Mouse (Mus musculus) MEL (cell line): ENCODE results near the gene Rab4b. TPM values are rescaled to one million over a fixed set of nuclear protein-coding genes. Genes with fewer than 3 reads are reported as not detected.

Experiments
- DNase-seq: peaks from one replicate; pipeline ENCODE4 v3.0.0; 2011; ENCODE audit warnings: low read depth, low spot score
- H3K27ac ChIP-seq: 2 replicates; pipeline ENCODE4 v1.5.1; 2012; ENCODE audit warnings: low read depth, mild to moderate bottlenecking, control low read depth, low read length, moderate library complexity; ENCODE audit not compliant: control insufficient read depth
- H3K27me3 ChIP-seq, 2 experiments: fragments of 150-350 bp in 1 of 2; sonication (generic) in 1 of 2; 2 replicates each; pipeline ENCODE4 v1.6.1; 2012; ENCODE audit warnings: low read length in 2 of 2, mild to moderate bottlenecking in 2 of 2, improper control_type of control experiment in 1 of 2, moderate library complexity in 1 of 2; ENCODE audit not compliant: insufficient read depth in 2 of 2, control insufficient read depth in 1 of 2
- H3K36me3 ChIP-seq, 2 experiments: 2 replicates each; pipeline ENCODE4 v1.6.1; 2012 to 2014; ENCODE audit warnings: low read length in 2 of 2, improper control_type of control experiment in 1 of 2, inconsistent platforms in 1 of 2, mild to moderate bottlenecking in 1 of 2; ENCODE audit not compliant: insufficient read depth in 2 of 2, control insufficient read depth in 1 of 2
- H3K4me1 ChIP-seq, 2 experiments: fragments of 150-350 bp in 1 of 2; sonication (generic) in 1 of 2; 2 replicates each; pipeline ENCODE4 v1.6.1; 2012; ENCODE audit warnings: low read length in 2 of 2, improper control_type of control experiment in 1 of 2, mild to moderate bottlenecking in 1 of 2; ENCODE audit not compliant: insufficient read depth in 2 of 2, control insufficient read depth in 1 of 2
- H3K4me3 ChIP-seq, 2 experiments: fragments of 150-350 bp in 1 of 2; sonication (generic) in 1 of 2; 2 replicates each; pipeline ENCODE4 v1.5.1; 2012; ENCODE audit warnings: low read depth in 2 of 2, low read length in 2 of 2, mild to moderate bottlenecking in 2 of 2, moderate library complexity in 2 of 2, control low read depth in 1 of 2, improper control_type of control experiment in 1 of 2; ENCODE audit not compliant: control insufficient read depth in 1 of 2, insufficient read depth in 1 of 2
- H3K79me2 ChIP-seq: 2 replicates; pipeline ENCODE4 v1.6.1; 2012; ENCODE audit warnings: mild to moderate bottlenecking, low read length, moderate library complexity; ENCODE audit not compliant: control insufficient read depth, poor library complexity, insufficient read depth
- H3K9ac ChIP-seq: 2 replicates; pipeline ENCODE4 v1.6.1; 2012; ENCODE audit warnings: low read depth, mild to moderate bottlenecking, control low read depth, low read length, moderate library complexity; ENCODE audit not compliant: control insufficient read depth, poor library complexity, severe bottlenecking
- H3K9me3 ChIP-seq: fragments of 150-350 bp; sonication (generic); replicated peaks from 2 replicates; pipeline ENCODE4 v1.6.1; 2012; ENCODE audit warnings: mild to moderate bottlenecking, low read length, improper control_type of control experiment, moderate library complexity; ENCODE audit not compliant: insufficient read depth
- BHLHE40 ChIP-seq: IDR thresholded peaks from 2 replicates; pipeline ENCODE4 v1.6.1; 2012; ENCODE audit warnings: low read depth, mild to moderate bottlenecking, inconsistent platforms, low read length, improper control_type of control experiment, borderline replicate concordance
- CHD1 ChIP-seq: IDR thresholded peaks from 2 replicates; pipeline ENCODE4 v1.6.1; 2012; ENCODE audit warnings: low read depth, mild to moderate bottlenecking, inconsistent platforms, low read length, improper control_type of control experiment
- CTCF ChIP-seq, 3 experiments: IDR thresholded peaks in 2 of 3; conservative IDR thresholded peaks in 1 of 3; 2 replicates each; pipeline ENCODE4 v1.5.1; 2011 to 2012; ENCODE audit warnings: low read length in 3 of 3, low read depth in 2 of 3, mild to moderate bottlenecking in 2 of 3, improper control_type of control experiment in 1 of 3, inconsistent platforms in 1 of 3, mixed read lengths in 1 of 3, moderate library complexity in 1 of 3; ENCODE audit not compliant: control insufficient read depth in 1 of 3, insufficient read depth in 1 of 3, poor library complexity in 1 of 3, severe bottlenecking in 1 of 3
- ELF1 ChIP-seq: IDR thresholded peaks from 2 replicates; pipeline ENCODE4 v1.6.1; 2014; ENCODE audit warnings: low read depth, mild to moderate bottlenecking, inconsistent platforms, low read length, improper control_type of control experiment, moderate library complexity
- EP300 ChIP-seq, 2 experiments: IDR thresholded peaks; 2 replicates each; pipeline ENCODE4 v1.6.1; 2011; ENCODE audit warnings: improper control_type of control experiment in 2 of 2, low read length in 2 of 2, low read depth in 1 of 2, mild to moderate bottlenecking in 1 of 2
- ETS1 ChIP-seq: IDR thresholded peaks from 2 replicates; pipeline ENCODE4 v1.6.1; 2012; ENCODE audit warnings: low read depth, mild to moderate bottlenecking, inconsistent platforms, low read length, improper control_type of control experiment, moderate library complexity
- GABPA ChIP-seq: IDR thresholded peaks from 2 replicates; pipeline ENCODE4 v1.6.1; 2012; ENCODE audit warnings: low read depth, mild to moderate bottlenecking, inconsistent platforms, low read length, improper control_type of control experiment, moderate library complexity
- GATA1 ChIP-seq: IDR thresholded peaks from 2 replicates; pipeline ENCODE4 v1.6.1; 2011; ENCODE audit warnings: low read depth, low read length, improper control_type of control experiment
- HCFC1 ChIP-seq: IDR thresholded peaks from 2 replicates; pipeline ENCODE4 v1.6.1; 2012; ENCODE audit warnings: low read depth, mild to moderate bottlenecking, inconsistent platforms, low read length, improper control_type of control experiment, moderate library complexity
- JUND ChIP-seq: IDR thresholded peaks from 2 replicates; pipeline ENCODE4 v1.6.1; 2011; ENCODE audit warnings: low read depth, mild to moderate bottlenecking, improper control_type of control experiment, low read length
- KAT2A ChIP-seq: conservative IDR thresholded peaks from 2 replicates; pipeline ENCODE4 v1.6.1; 2012; ENCODE audit warnings: low read depth, low read length, improper control_type of control experiment, inconsistent platforms
- MAX ChIP-seq: IDR thresholded peaks from 2 replicates; pipeline ENCODE4 v1.6.1; 2011; ENCODE audit warnings: low read length, improper control_type of control experiment
- MEF2A ChIP-seq: IDR thresholded peaks from 2 replicates; pipeline ENCODE4 v1.6.1; 2014; ENCODE audit warnings: low read depth, mild to moderate bottlenecking, inconsistent platforms, low read length, improper control_type of control experiment; ENCODE audit not compliant: poor library complexity, insufficient replicate concordance, severe bottlenecking; ENCODE audit errors: extremely low read depth
- MXI1 ChIP-seq: IDR thresholded peaks from 2 replicates; pipeline ENCODE4 v1.6.1; 2011; ENCODE audit warnings: mild to moderate bottlenecking, low read depth, low read length, improper control_type of control experiment
- MYC ChIP-seq: IDR thresholded peaks from 2 replicates; pipeline ENCODE4 v1.6.1; 2011; ENCODE audit warnings: low read depth, mild to moderate bottlenecking, low read length, improper control_type of control experiment, moderate library complexity
- NELFE ChIP-seq: IDR thresholded peaks from 2 replicates; pipeline ENCODE4 v1.6.1; 2011; ENCODE audit warnings: low read depth, low read length, improper control_type of control experiment
- POLR2A ChIP-seq, 2 experiments: IDR thresholded peaks; 2 replicates each; pipeline ENCODE4 v1.6.1; 2011 to 2012; ENCODE audit warnings: low read length in 2 of 2, mild to moderate bottlenecking in 2 of 2, control low read depth in 1 of 2, improper control_type of control experiment in 1 of 2, low read depth in 1 of 2, moderate library complexity in 1 of 2; ENCODE audit not compliant: control insufficient read depth in 1 of 2, insufficient read depth in 1 of 2, poor library complexity in 1 of 2
- POLR2AphosphoS2 ChIP-seq: IDR thresholded peaks from 2 replicates; pipeline ENCODE4 v1.6.1; 2011; ENCODE audit warnings: low read length, improper control_type of control experiment
- POLR2AphosphoS5 ChIP-seq: IDR thresholded peaks from 2 replicates; pipeline ENCODE4 v1.6.1; 2012; ENCODE audit warnings: low read depth, borderline replicate concordance, mild to moderate bottlenecking, inconsistent platforms, low read length, moderate library complexity, mixed read lengths
- RAD21 ChIP-seq: IDR thresholded peaks from 2 replicates; pipeline ENCODE4 v1.6.1; 2011; ENCODE audit warnings: mild to moderate bottlenecking, low read depth, low read length, improper control_type of control experiment
- RCOR1 ChIP-seq: IDR thresholded peaks from 2 replicates; pipeline ENCODE4 v1.6.1; 2012; ENCODE audit warnings: low read depth, mild to moderate bottlenecking, inconsistent platforms, low read length, improper control_type of control experiment
- SIN3A ChIP-seq: IDR thresholded peaks from 2 replicates; pipeline ENCODE4 v1.6.1; 2012; ENCODE audit warnings: low read length, improper control_type of control experiment, inconsistent platforms
- SMC3 ChIP-seq: IDR thresholded peaks from 2 replicates; pipeline ENCODE4 v1.6.1; 2011; ENCODE audit warnings: low read depth, low read length, improper control_type of control experiment
- TAL1 ChIP-seq: IDR thresholded peaks from 2 replicates; pipeline ENCODE4 v1.6.1; 2012; ENCODE audit warnings: mild to moderate bottlenecking, inconsistent platforms, low read length, moderate library complexity, mixed read lengths
- TBP ChIP-seq: IDR thresholded peaks from 2 replicates; pipeline ENCODE4 v1.8.0; 2011; ENCODE audit warnings: low read depth, low read length, improper control_type of control experiment
- TCF12 ChIP-seq: IDR thresholded peaks from 2 replicates; pipeline ENCODE4 v1.6.1; 2014; ENCODE audit warnings: low read depth, mild to moderate bottlenecking, inconsistent platforms, low read length, improper control_type of control experiment, moderate library complexity
- USF1 ChIP-seq: IDR thresholded peaks from 2 replicates; pipeline ENCODE4 v1.6.1; 2014; ENCODE audit warnings: low read depth, mild to moderate bottlenecking, inconsistent platforms, low read length, improper control_type of control experiment, moderate library complexity
- USF2 ChIP-seq, 2 experiments: IDR thresholded peaks; 2 replicates each; pipeline ENCODE4 v1.6.1; 2011 to 2012; ENCODE audit warnings: improper control_type of control experiment in 2 of 2, low read length in 2 of 2, borderline replicate concordance in 1 of 2, inconsistent platforms in 1 of 2, low read depth in 1 of 2, mild to moderate bottlenecking in 1 of 2; ENCODE audit not compliant: insufficient read depth in 1 of 2
- ZMIZ1 ChIP-seq: IDR thresholded peaks from 2 replicates; pipeline ENCODE4 v1.6.1; 2012; ENCODE audit warnings: low read depth, mild to moderate bottlenecking, inconsistent platforms, low read length, improper control_type of control experiment, moderate library complexity
- polyA plus RNA-seq, 2 experiments: library from polyadenylated mRNA; stranded (reverse) in 1 of 2; unstranded in 1 of 2; fragments of >175 nt in 1 of 2; fragments of >200 nt in 1 of 2; gene quantifications; 2 replicates each; pipeline versions ENCODE4 v1.2.1 to v1.2.4; 2012; ENCODE audit warnings: low replicate concordance in 2 of 2, low read depth in 1 of 2; ENCODE audit not compliant: insufficient read length in 2 of 2, insufficient read depth in 1 of 2, missing spikeins in 1 of 2
- total RNA-seq: library from RNA; depleted of rRNA; stranded (reverse); fragments of 300-350 nt; gene quantifications from 2 replicates; pipeline ENCODE4 v1.2.3, GENCODE M21; 2012

Gene Rab4b
- total and polyA plus RNA-seq, 3 experiments: 6.7 to 32.6 TPM; not detected in 1

DNA sequence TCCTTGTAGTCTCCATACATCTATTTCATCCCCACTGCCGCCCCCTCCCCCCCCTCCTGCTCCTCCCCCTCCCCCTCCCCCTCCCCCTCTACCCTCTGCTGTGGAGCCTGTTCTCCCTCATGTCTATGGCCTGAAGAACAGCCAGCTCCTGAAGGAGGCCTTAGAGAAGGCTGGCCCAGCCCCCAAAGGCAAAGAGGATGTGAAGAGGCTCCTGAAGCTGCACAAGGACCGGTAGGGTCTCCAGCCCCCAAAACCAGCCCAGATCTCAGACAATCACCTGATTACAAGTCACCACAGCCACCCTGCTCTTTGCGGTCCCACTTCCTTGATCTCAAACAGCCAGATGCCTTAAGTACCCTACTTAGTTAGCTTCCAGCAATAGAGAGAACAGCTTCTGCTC, 18.4 kb upstream of the Rab4b start:
- DNase-seq: peak; percentile 14
- no peaks in the 10 kb centered on the region for H3K9me3 ChIP-seq
- peaks cover 13 to 16% of the 10 kb centered on the region in 2 experiments for H3K36me3 ChIP-seq
- TF ChIP-seq POLR2AphosphoS5 (no peak), MEF2A (no peak), BHLHE40 (no peak), RAD21 (no peak), KAT2A (no peak), MXI1 (no peak), MYC (no peak), TCF12 (no peak), GATA1 (no peak)
- H3K9ac ChIP-seq: no peak overlapping the region; the same call in 1 of the 2 replicates
- no peaks in the 10 kb centered on the region for H3K27me3 ChIP-seq
- H3K4me1 ChIP-seq: peaks cover 6 to 14% of the 10 kb centered on the region in 2 experiments; a peak in 3 of 4 replicates
- peaks cover 28% of the 10 kb centered on the region for H3K79me2 ChIP-seq
- H3K27ac ChIP-seq: no peak overlapping the region
- no peak overlapping the region for H3K4me3 ChIP-seq

DNA sequence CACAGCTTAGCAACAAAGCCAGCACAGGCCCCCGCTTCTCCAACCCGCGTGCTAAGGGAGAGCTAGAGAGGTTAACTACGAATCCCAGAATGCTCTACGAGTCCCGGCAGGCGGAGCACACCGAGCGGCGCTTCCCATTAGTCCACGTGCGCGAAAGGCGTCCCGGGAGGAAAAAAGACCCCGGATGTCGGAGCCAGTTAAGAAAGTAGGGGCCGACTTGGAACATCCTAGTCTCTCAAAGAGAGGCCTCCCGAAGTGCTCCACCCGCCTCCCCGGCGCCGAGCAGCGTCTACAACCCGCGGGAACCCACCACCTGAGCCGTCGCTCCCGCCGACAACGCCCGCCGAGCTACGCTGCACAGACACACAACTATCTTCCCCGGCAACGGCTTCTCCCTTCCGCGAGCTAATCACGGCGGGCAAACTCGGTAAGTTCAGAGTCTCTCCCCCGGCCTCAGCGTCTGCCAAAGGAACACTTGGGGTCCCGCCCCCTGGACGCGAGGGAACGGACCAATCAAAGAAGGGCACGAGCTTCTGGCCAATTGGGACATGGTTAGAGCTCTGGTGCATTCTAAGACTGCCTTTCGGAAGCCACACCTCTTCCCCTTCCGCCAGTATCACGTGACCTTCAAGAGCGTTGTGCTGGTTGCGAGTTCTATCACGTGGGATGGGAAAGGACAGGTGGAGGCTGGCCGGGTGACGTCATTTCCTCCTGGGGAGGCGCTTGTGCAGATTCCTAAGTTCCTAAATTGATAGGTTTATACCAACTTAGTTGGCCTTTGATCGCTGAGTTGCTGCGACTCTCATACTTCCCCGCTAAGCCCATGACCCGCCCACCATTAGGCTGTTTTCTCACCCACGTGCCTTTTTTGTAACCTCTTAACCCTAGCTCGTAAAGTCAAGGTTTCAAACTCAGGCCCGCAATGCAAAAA, 17.2 kb upstream of the Rab4b start, which contains the start of the genes BC024978 and Snrpa:
BC024978 (plus strand) TSS at position 101 of the 931 bp plus-strand sequence.
Snrpa (minus strand) TSS at position 591 of the 931 bp plus-strand sequence.
- Histone ChIP-seq H3K9me3 (no peaks in the 10 kb centered on the region), H3K4me1 (peaks cover 6 to 14% of the 10 kb centered on the region in 2 experiments; a peak in 3 of 4 replicates), H3K27ac (peak within 1 kb of the TSS; percentile 97), H3K36me3 (peaks cover 16% of the 10 kb centered on the region in 2 experiments), H3K9ac (peak within 1 kb of the TSS; percentile 96), H3K4me3 (peak within 1 kb of the TSS; percentile 72 to 93), H3K27me3 (no peaks in the 10 kb centered on the region), H3K79me2 (peaks cover 29% of the 10 kb centered on the region)
- peak; percentile 100 for DNase-seq
- peak; percentile 100 for TF ChIP-seq USF1
- peak; percentile 41 for TF ChIP-seq TCF12
- peak; percentile 87 for TF ChIP-seq ETS1
- peak; percentile 7; the same call in 1 of the 2 replicates for TF ChIP-seq CHD1
- no peak for TF ChIP-seq TAL1
- TF ChIP-seq ELF1: peak; percentile 85
- TF ChIP-seq GABPA: no peak
- peak; percentile 88 for TF ChIP-seq TBP
- TF ChIP-seq EP300 (IDR thresholded peaks at IDR 0.05; ENCODE audit: low read depth in 1 of 2, low read length in 2 of 2): peak in 1 of 2 experiments; percentile 33; a peak in 1 of 4 replicates
- TF ChIP-seq USF2 (IDR thresholded peaks at IDR 0.05; ENCODE audit: borderline replicate concordance in 1 of 2, insufficient read depth in 1 of 2, low read depth in 1 of 2, low read length in 2 of 2): peak; percentile 94 to 98
- TF ChIP-seq CTCF (IDR thresholded peaks at IDR 0.05 in 2 of 3, conservative IDR thresholded peaks at IDR 0.05 in 1 of 3; ENCODE audit: control insufficient read depth in 1 of 3, insufficient read depth in 1 of 3, low read depth in 2 of 3, low read length in 3 of 3, poor library complexity in 1 of 3, severe bottlenecking in 1 of 3): no peak
- peak; percentile 61; the same call in 1 of the 2 replicates for TF ChIP-seq POLR2AphosphoS2
- no peak for TF ChIP-seq SMC3
- peak; percentile 79; the same call in 1 of the 2 replicates for TF ChIP-seq JUND
- peak; percentile 96 for TF ChIP-seq MYC
- no peak for TF ChIP-seq RCOR1
- TF ChIP-seq HCFC1: peak; percentile 88
- TF ChIP-seq POLR2A (IDR thresholded peaks at IDR 0.05; ENCODE audit: control insufficient read depth in 1 of 2, insufficient read depth in 1 of 2, low read depth in 1 of 2, low read length in 2 of 2, poor library complexity in 1 of 2): peak; percentile 90 to 91
- peak; percentile 99 for TF ChIP-seq MAX
- TF ChIP-seq MXI1: peak; percentile 96
- no peak for TF ChIP-seq GATA1
- TF ChIP-seq ZMIZ1: peak; percentile 66
- peak; percentile 90 for TF ChIP-seq SIN3A
- peak; percentile 85 for TF ChIP-seq NELFE
